Mouse (Mus musculus) heart, embryonic 14.5 days (tissue): ENCODE data around the gene Cbr4. TPM values are rescaled to one million over a fixed set of nuclear protein-coding genes. Genes with fewer than 3 reads are reported as not detected.

Source experiments
- ATAC-seq: fragments of 200-750 bp; cut with Nextera tagmentation; 2 replicates; pipeline ENCODE4 v1.8.0; 2017; ENCODE audit warnings: low read depth, moderate TSS enrichment; ENCODE audit not compliant: insufficient number of reproducible peaks, insufficient read depth, low FRiP score
- H3K27ac ChIP-seq, 2 experiments: fragments of 200-500 bp in 1 of 2; fragments of 300-500 bp in 1 of 2; sonication (generic) in 1 of 2; replicated peaks in 1 of 2; 2 replicates each; pipeline ENCODE4 v1.5.1; 2012 to 2014; ENCODE audit warnings: low read depth in 2 of 2, low read length in 2 of 2, control low read depth in 1 of 2, mild to moderate bottlenecking in 1 of 2, mixed read lengths in 1 of 2; ENCODE audit not compliant: control insufficient read depth in 1 of 2, insufficient read depth in 1 of 2
- H3K27me3 ChIP-seq: fragments of 300-500 bp; sonication (generic); 2 replicates; pipeline ENCODE4 v1.6.1; 2014; ENCODE audit warnings: mild to moderate bottlenecking, low read length, control low read depth; ENCODE audit not compliant: control insufficient read depth, insufficient read depth
- H3K36me3 ChIP-seq: fragments of 300-500 bp; sonication (generic); 2 replicates; pipeline ENCODE4 v1.6.1; 2014; ENCODE audit warnings: mild to moderate bottlenecking, control low read depth, low read length, mixed read lengths; ENCODE audit not compliant: control insufficient read depth, insufficient read depth
- H3K4me1 ChIP-seq, 2 experiments: fragments of 200-500 bp in 1 of 2; fragments of 300-500 bp in 1 of 2; sonication (generic) in 1 of 2; 2 replicates each; pipeline ENCODE4 v1.6.1; 2012 to 2014; ENCODE audit warnings: low read length in 2 of 2, control low read depth in 1 of 2, mixed read lengths in 1 of 2; ENCODE audit not compliant: control insufficient read depth in 2 of 2, insufficient read depth in 2 of 2
- H3K4me2 ChIP-seq: fragments of 300-500 bp; sonication (generic); 2 replicates; pipeline ENCODE4 v1.6.1; 2014; ENCODE audit warnings: mild to moderate bottlenecking, low read length
- H3K4me3 ChIP-seq, 2 experiments: fragments of 200-500 bp in 1 of 2; fragments of 300-500 bp in 1 of 2; sonication (generic) in 1 of 2; 2 replicates each; pipeline ENCODE4 v1.5.1; 2012 to 2014; ENCODE audit warnings: low read length in 2 of 2, mild to moderate bottlenecking in 2 of 2, control low read depth in 1 of 2, low read depth in 1 of 2, moderate library complexity in 1 of 2; ENCODE audit not compliant: control insufficient read depth in 1 of 2, insufficient read depth in 1 of 2
- H3K9ac ChIP-seq: fragments of 300-500 bp; sonication (generic); 2 replicates; pipeline ENCODE4 v1.6.1; 2014; ENCODE audit warnings: mild to moderate bottlenecking, low read length
- H3K9me3 ChIP-seq: fragments of 300-500 bp; sonication (generic); 2 replicates; pipeline ENCODE4 v1.6.1; 2016; ENCODE audit warnings: low read length, control low read depth; ENCODE audit not compliant: control insufficient read depth
- WGBS: fragments of 180-500 bp; shearing (Covaris S2); extraction: QIAGEN DNeasy Blood & Tissue Kit; methylation state at CpG from one replicate; pipeline ENCODE4 v1.1.7; 2014; 5-methylcytosine and 5-hydroxymethylcytosine counted together
- polyA plus RNA-seq: library from polyadenylated mRNA; unstranded; fragments of >200 nt; fragmentation: Nextera tagmentation; extraction: Ambion mirVana; gene quantifications from 2 replicates; pipeline ENCODE4 v1.2.1, GENCODE M21; 2014

Cbr4 gene
- polyA plus RNA-seq, 1 experiment from 2014 or later = 50.0 TPM

DNA sequence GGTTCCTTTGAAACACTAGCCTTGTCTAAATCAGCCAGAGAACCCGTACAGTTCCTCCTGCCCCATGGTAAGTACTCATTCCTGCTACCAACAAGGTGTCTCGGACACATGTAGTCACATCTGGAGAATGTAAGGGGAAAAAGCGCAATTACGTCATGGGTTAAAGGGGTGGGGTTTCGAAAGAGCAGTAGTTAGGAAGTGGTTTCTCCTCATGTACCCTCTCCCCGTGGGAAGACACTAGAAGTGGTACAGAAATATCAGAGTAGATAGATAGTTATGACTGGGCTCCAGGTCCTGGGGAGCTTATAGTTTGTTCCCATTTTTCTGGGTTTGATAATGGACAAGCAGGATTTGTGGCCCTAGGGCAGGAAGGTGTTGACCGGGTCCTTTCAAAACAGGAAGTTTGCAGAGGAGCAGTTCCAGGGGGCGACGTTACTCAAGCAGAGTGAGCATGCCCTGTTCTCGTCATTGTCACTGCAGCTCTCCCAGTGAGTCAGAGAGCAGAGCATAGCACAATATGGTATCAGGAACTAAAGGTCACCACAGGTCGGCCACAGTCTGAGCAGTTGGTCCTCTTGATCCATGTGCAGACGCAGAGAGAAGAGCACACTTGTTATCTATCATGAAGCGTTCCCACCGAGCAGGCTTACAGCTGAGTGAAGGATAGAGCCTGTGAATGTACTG lies 30.1 kb downstream of the Cbr4 start:
- Histone ChIP-seq H3K4me2 (no peak overlapping the region), H3K9ac (no peak overlapping the region), H3K27ac (no peak overlapping the region), H3K36me3 (peaks cover 98% of the 10 kb centered on the region), H3K27me3 (no peaks in the 10 kb centered on the region), H3K4me3 (no peak overlapping the region), H3K9me3 (no peaks in the 10 kb centered on the region), H3K4me1 (no peaks in the 10 kb centered on the region)
- no peak for ATAC-seq
- WGBS = 57% methylated on average over 14 of the region's 14 CpGs

DNA sequence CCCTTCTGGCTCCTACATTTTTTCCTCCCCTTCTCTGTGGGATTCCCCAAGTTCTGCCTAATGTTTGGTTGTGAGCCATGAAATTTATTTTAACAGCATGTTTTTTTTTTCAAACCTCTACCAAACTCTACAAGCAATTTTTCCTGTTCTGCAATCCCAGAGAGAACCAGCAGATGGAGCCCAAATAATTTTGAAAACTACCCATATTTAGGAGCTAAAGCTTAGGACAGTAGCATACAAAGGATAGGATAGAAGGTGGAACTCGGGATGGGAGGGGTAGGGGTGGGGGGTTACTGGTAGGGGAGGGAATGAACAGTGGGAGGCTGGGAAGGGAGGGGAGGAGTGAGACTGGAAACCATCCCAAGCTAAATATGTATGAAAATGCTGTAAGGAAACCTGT lies 34.6 kb downstream of the Cbr4 start:
- H3K27ac ChIP-seq = no peak overlapping the region
- H3K4me1 ChIP-seq = peaks cover 0 to 7% of the 10 kb centered on the region in 2 experiments; a peak in 1 of 4 replicates
- H3K9ac ChIP-seq = no peak overlapping the region
- H3K36me3 ChIP-seq = peaks cover 99% of the 10 kb centered on the region
- ATAC-seq = no peak
- no peak overlapping the region for H3K4me3 ChIP-seq
- H3K27me3 ChIP-seq = no peaks in the 10 kb centered on the region
- H3K4me2 ChIP-seq = no peak overlapping the region
- no peaks in the 10 kb centered on the region for H3K9me3 ChIP-seq
- WGBS = 26% methylated on average over 1 of the region's 1 CpGs

DNA sequence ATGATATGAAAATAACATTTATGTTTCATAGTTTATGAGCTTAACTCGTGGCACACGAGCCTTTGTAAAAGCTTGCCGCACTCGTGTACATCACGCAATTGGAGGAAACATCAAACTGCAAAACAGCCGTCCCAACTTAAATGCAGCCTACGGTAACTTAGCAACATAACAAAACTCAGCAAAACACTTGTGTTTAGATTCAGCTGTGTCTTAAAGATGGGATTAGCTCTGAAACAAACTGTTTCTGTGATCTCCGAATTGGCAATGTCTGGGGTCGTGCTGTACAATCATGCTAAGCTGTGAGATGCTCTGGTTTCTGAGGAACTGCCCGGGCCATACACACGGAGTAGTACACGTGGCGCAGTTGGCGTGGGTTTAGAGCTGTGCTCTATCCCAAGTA lies 39.5 kb downstream of the Cbr4 start:
- Histone ChIP-seq H3K9ac (no peak overlapping the region), H3K36me3 (peaks cover 99% of the 10 kb centered on the region), H3K27me3 (no peaks in the 10 kb centered on the region), H3K9me3 (no peaks in the 10 kb centered on the region), H3K4me3 (no peak overlapping the region), H3K27ac (no peak overlapping the region), H3K4me2 (no peak overlapping the region), H3K4me1 (peaks cover 0 to 7% of the 10 kb centered on the region in 2 experiments; a peak in 1 of 4 replicates)
- ATAC-seq = no peak
- WGBS = 88% methylated on average over 14 of the region's 14 CpGs

DNA sequence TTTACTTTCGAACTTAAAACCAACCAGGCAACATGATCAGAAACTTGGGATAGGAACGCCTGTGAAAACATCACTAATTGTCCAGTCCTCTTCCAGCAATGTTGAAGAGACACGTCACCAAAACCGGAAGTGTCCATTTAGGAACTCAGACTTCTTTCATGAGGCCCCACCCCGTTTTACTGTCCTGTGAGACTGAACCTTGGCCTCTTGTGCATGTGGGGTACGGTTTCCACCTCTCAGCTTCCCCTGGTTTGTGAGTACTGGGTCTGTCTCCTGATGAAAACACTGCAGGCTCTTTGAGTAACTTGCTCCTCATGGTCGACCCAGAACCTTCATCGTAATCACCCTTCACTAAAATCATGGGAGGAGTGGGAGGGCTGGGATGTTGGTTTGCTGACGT lies 40.7 kb downstream of the Cbr4 start:
- Histone ChIP-seq H3K4me2 (no peak overlapping the region), H3K27ac (no peak overlapping the region), H3K4me1 (peaks cover 0 to 7% of the 10 kb centered on the region in 2 experiments; a peak in 1 of 4 replicates), H3K36me3 (peaks cover 99% of the 10 kb centered on the region), H3K9ac (no peak overlapping the region), H3K9me3 (no peaks in the 10 kb centered on the region), H3K4me3 (no peak overlapping the region), H3K27me3 (no peaks in the 10 kb centered on the region)
- no peak for ATAC-seq
- WGBS = 88% methylated on average over 9 of the region's 9 CpGs

DNA sequence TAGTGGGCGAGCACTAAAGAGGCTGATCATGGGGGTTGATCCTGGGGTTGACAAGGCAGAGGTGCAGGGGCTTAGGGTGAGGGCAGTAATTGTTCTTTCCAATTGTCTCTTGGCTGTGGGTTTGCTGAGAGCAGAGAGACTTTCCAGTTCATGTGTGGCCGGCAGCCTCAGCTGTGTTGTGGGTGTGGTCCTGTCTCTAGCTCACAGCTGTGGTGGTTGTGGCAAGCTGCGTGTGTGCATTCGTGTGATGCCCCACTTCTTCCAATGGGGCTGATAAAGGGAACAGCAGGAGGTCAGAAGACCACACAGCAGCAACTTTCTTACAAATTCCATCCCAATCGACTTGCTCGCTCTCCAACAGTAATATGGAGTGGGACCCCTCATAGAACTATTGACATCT lies 41.1 kb downstream of the Cbr4 start:
- Histone ChIP-seq H3K9me3 (no peaks in the 10 kb centered on the region), H3K4me2 (no peak overlapping the region), H3K4me3 (no peak overlapping the region), H3K4me1 (peaks cover 0 to 7% of the 10 kb centered on the region in 2 experiments; a peak in 1 of 4 replicates), H3K36me3 (peaks cover 98% of the 10 kb centered on the region), H3K27me3 (no peaks in the 10 kb centered on the region), H3K9ac (no peak overlapping the region), H3K27ac (no peak overlapping the region)
- ATAC-seq = no peak
- WGBS = 68% methylated on average over 6 of the region's 6 CpGs

DNA sequence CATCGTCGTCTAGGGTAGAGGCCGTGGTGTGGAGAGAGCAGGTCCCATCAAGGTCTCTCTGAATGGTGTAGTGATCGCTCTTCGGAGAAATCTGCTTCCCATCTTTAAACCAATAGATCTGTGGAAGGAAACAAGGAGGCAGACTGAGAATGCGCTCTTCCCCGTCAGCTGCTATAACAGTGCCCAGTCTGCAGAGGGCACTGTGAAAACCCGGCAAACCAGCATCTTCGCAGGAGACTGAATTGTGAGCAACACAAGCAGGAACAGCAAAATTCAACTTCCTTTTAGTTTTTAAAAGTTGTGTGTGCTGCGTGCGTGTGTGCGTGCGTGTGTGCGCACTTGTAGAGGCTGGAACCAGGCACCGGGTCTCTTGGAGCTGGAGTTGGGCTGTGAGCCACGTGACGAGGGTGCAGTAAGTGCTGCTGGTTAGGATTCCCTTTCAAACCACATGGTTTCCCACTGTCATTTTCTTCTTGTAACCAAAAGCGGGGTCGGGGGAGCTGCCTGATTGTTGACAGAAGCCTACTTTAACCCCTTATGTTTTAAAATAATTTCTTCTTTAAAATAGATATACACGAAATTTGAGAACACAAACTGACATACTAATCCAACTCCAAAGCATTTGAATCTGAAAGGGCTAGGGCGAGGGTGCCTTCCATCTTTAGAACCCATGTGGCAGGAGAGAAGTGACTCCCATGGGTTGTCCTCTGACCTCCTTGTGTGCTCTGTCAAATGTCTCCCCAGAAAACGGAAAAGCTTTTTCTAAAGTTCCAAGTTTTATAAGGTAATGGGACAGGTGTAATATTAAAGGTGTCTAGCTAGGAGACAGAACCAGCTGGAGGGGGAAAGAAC lies 44.6 kb downstream of the Cbr4 start:
- no peak overlapping the region for H3K4me2 ChIP-seq
- no peak overlapping the region for H3K9ac ChIP-seq
- no peak for ATAC-seq
- H3K27me3 ChIP-seq = no peaks in the 10 kb centered on the region
- peaks cover 3 to 9% of the 10 kb centered on the region in 2 experiments for H3K4me1 ChIP-seq
- H3K36me3 ChIP-seq = peaks cover 98% of the 10 kb centered on the region
- WGBS = 63% methylated on average over 22 of the region's 22 CpGs
- no peaks in the 10 kb centered on the region for H3K9me3 ChIP-seq
- H3K4me3 ChIP-seq = no peak overlapping the region
- no peak overlapping the region for H3K27ac ChIP-seq

DNA sequence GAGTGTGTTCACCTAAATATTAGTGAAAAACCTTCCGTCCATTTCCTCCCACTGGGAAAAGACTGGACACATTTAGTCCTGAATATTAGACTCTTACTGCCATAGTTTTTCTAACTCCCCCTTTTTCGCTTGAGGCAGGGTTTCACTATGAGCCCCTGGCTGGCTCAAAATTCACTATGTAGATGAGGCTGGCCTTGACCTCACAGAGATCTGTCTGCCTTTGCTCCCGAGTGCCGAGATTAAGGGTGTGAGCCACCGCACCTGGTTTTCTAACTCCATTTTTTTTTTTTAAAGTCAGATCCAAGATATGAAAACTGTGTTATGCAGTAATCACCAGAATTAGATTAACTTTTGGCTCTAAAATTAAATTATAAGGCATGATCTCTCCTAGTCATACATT lies 45.3 kb downstream of the Cbr4 start:
- H3K27me3 ChIP-seq = no peaks in the 10 kb centered on the region
- no peak overlapping the region for H3K9ac ChIP-seq
- no peak for ATAC-seq
- no peaks in the 10 kb centered on the region for H3K9me3 ChIP-seq
- 85% methylated on average over 5 of the region's 5 CpGs for WGBS
- no peak overlapping the region for H3K4me3 ChIP-seq
- H3K36me3 ChIP-seq = peaks cover 98% of the 10 kb centered on the region
- H3K27ac ChIP-seq = no peak overlapping the region
- H3K4me1 ChIP-seq = peaks cover 3 to 14% of the 10 kb centered on the region in 2 experiments
- no peak overlapping the region for H3K4me2 ChIP-seq
